Mouse (Mus musculus) leukemia stem cell, adult 10-12 weeks (primary cell): Measurements from ENCODE around the gene Cald1. TPM values are rescaled to one million over a fixed set of nuclear protein-coding genes. Genes with fewer than 3 reads are reported as not detected.

Source experiments
- polyA plus RNA-seq: library from polyadenylated mRNA; stranded (reverse); fragments of >175 nt; gene quantifications from 2 replicates; pipeline ENCODE4 v1.2.3, GENCODE M21; 2012; ENCODE audit warnings: low replicate concordance

Cald1 gene
- 3.7 and 7.7 TPM in 2 replicates for polyA plus RNA-seq

GRCm38 (mm10) chr6:34598121-34599065 lies at the start of gene Cald1:
TSS of gene Cald1 (plus strand) at chr6:34598500.

GRCm38 (mm10) chr6:34780231-34780942 lies 182.1 kb downstream of the Cald1 start, which contains the start of gene Agbl3:
TSS of gene Agbl3 (plus strand) at chr6:34780432.

Other genes with a start within 250 kb of the Cald1 start
- 1.5 TPM in 1 of 2 replicates, not detected in the other for gene Akr1b8, start 244.4 kb upstream of the Cald1 start, polyA plus RNA-seq
- 0.36 and 0.93 TPM in 2 replicates for gene Akr1b10, start 214.3 kb upstream of the Cald1 start, polyA plus RNA-seq
- gene Akr1b7, start 186.2 kb upstream of the Cald1 start, polyA plus RNA-seq: 0.55 TPM in 1 of 2 replicates, not detected in the other
- gene Bpgm, start 122.3 kb upstream of the Cald1 start, polyA plus RNA-seq: 3.3 and 9.2 TPM in 2 replicates
- 0.72 and 2.6 TPM in 2 replicates for gene Agbl3, start 181.9 kb downstream of the Cald1 start, polyA plus RNA-seq